Mouse (Mus musculus): ENCODE measurements at regions not wholly inside any gene's neighbourhood (a gene's known extent, or its start where the extent isn't known, plus 50 kb on each side); places are given as distances from the start of the nearest gene placed in this dataset.
A peak's percentile ranks its signal among the peaks of the same experiment; 100 is the strongest.

- DNase-seq (ENCODE audit: extremely low spot score, low read depth, low spot score) = no peak
Measured at GRCm38 (mm10) chr17:64492614-64493269, 107.8 kb upstream of the Man2a1 start.

GRCm38 (mm10) chr17:64499281-64499997 is 101.1 kb upstream of the Man2a1 start:
- DNase-seq (ENCODE audit: extremely low spot score, low read depth, low spot score) = no peak

GRCm38 (mm10) chr17:64502376-64502775 is 98.2 kb upstream of the Man2a1 start:
- no peak for DNase-seq (ENCODE audit: extremely low spot score, low read depth, low spot score)

GRCm38 (mm10) chr17:64505956-64506355 is 94.6 kb upstream of the Man2a1 start:
- DNase-seq (ENCODE audit: extremely low spot score, low read depth, low spot score) = no peak

- DNase-seq (ENCODE audit: extremely low spot score, low read depth, low spot score) = no peak
Measured at GRCm38 (mm10) chr17:64511139-64511779, 89.3 kb upstream of the Man2a1 start.

- DNase-seq (ENCODE audit: extremely low spot score, low read depth, low spot score) = no peak
Measured at GRCm38 (mm10) chr17:64522213-64522612, 78.3 kb upstream of the Man2a1 start.

- DNase-seq (ENCODE audit: extremely low spot score, low read depth, low spot score) = no peak
Measured at GRCm38 (mm10) chr17:64523899-64524298, 76.6 kb upstream of the Man2a1 start.

GRCm38 (mm10) chr17:64527817-64528216 is 72.7 kb upstream of the Man2a1 start:
- no peak for DNase-seq (ENCODE audit: extremely low spot score, low read depth, low spot score)

GRCm38 (mm10) chr17:64528476-64528875 is 72.1 kb upstream of the Man2a1 start:
- no peak for DNase-seq (ENCODE audit: extremely low spot score, low read depth, low spot score)

- DNase-seq (ENCODE audit: extremely low spot score, low read depth, low spot score) = no peak
Measured at GRCm38 (mm10) chr17:64529296-64529994, 71.1 kb upstream of the Man2a1 start.

- DNase-seq (ENCODE audit: extremely low spot score, low read depth, low spot score) = no peak
Measured at GRCm38 (mm10) chr17:64531150-64531549, 69.4 kb upstream of the Man2a1 start.

GRCm38 (mm10) chr17:64534323-64534722 is 66.2 kb upstream of the Man2a1 start:
- no peak for DNase-seq (ENCODE audit: extremely low spot score, low read depth, low spot score)

- peak; percentile 26 for DNase-seq (ENCODE audit: extremely low spot score, low read depth, low spot score)
Measured at GRCm38 (mm10) chr17:64538520-64538953, 62.0 kb upstream of the Man2a1 start.

- DNase-seq (ENCODE audit: extremely low spot score, low read depth, low spot score) = no peak
Measured at GRCm38 (mm10) chr17:64540411-64540810, 60.1 kb upstream of the Man2a1 start.

- DNase-seq (ENCODE audit: extremely low spot score, low read depth, low spot score) = no peak
Measured at GRCm38 (mm10) chr17:64548536-64548935, 52.0 kb upstream of the Man2a1 start.

GRCm38 (mm10) chr17:64550034-64550433 is 50.5 kb upstream of the Man2a1 start:
- DNase-seq (ENCODE audit: extremely low spot score, low read depth, low spot score) = no peak
